In the genomic region with DNA sequence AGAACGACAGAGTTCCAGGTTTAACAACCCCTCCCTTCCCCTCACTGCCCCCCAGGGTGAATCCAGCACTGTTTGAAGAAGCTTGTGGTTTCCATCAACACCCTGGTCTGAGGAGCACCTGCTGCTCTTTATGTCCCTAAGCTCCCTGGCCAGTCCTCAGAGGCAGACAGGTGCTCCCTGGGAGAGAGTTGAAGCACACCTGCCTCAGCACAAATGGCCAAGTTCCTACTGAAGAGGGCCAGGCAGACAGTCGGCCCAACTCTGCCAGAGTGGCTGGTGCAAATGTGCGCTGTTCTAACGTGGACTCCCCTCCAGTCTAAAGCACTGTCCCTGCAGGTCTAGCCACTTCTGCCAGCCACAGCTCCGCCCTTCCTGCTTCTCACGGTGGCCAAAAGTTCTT, we compare ENCODE assay signal across 20 mouse cellular contexts.
"Had no signal": no experiment of that assay in that cellular context is flagged by ENCODE, and none has a peak within 500 bp of the region (broad histone marks: within the 10 kb centered on the region; RNA-seq: fewer than 3 reads in every experiment).

No protein-coding gene starts in this region.

- H3K27me3 ChIP-seq: lung, embryonic 15.5 days; midbrain, embryonic 15.5 days had no signal

- H3K27ac ChIP-seq: liver, embryonic 13.5 days; liver, embryonic 15.5 days; lung, embryonic 15.5 days; macrophage; midbrain, embryonic 13.5 days; midbrain, embryonic 15.5 days; neural tube, embryonic 13.5 days; neural tube, embryonic 15.5 days had no signal

- H3K9ac ChIP-seq: liver, embryonic 13.5 days; liver, embryonic 15.5 days; liver, postnatal 0 days; lung, embryonic 15.5 days; midbrain, embryonic 15.5 days; neural tube, embryonic 13.5 days; neural tube, embryonic 15.5 days had no signal

- H3K9me3 ChIP-seq: liver, embryonic 13.5 days; liver, embryonic 15.5 days; lung, embryonic 15.5 days; midbrain, embryonic 15.5 days; neural tube, embryonic 13.5 days; neural tube, embryonic 15.5 days had no signal

- H3K36me3 ChIP-seq: liver, embryonic 13.5 days; liver, embryonic 15.5 days; lung, embryonic 15.5 days; midbrain, embryonic 13.5 days; midbrain, embryonic 15.5 days; neural tube, embryonic 13.5 days; neural tube, embryonic 15.5 days had no signal

- ATAC-seq: liver, postnatal 0 days had no signal

- DNase-seq: liver, embryonic 13.5 days; liver, postnatal 0 days; retina, postnatal 1 day; right cerebral cortex, adult 18-20 months; right cerebral cortex, postnatal 25 days; right cerebral cortex, postnatal 4 days; spleen, adult 18-20 months; thymus, adult 18-20 months; thymus, postnatal 14 days; thymus, postnatal 36 days had no signal

- H3K4me1 ChIP-seq: liver, embryonic 15.5 days had no signal

- H3K4me2 ChIP-seq: liver, embryonic 11.5 days; liver, embryonic 13.5 days; liver, embryonic 15.5 days; lung, embryonic 15.5 days; midbrain, embryonic 11.5 days; midbrain, embryonic 13.5 days; midbrain, embryonic 15.5 days; neural tube, embryonic 13.5 days; neural tube, embryonic 15.5 days had no signal

- H3K4me3 ChIP-seq: liver, embryonic 13.5 days; liver, embryonic 15.5 days; lung, embryonic 15.5 days; megakaryocyte, embryonic 14.5 days; midbrain, embryonic 13.5 days; midbrain, embryonic 15.5 days; neural tube, embryonic 13.5 days; neural tube, embryonic 15.5 days had no signal
